Mouse (Mus musculus) limb, embryonic 14.5 days (tissue): Measurements from ENCODE around the gene Xxylt1. TPM values are rescaled to one million over a fixed set of nuclear protein-coding genes. Genes with fewer than 3 reads are reported as not detected.

Experiments used
- ATAC-seq: fragments of 200-750 bp; cut with Nextera tagmentation; 2 replicates; pipeline ENCODE4 v1.8.0; 2017; ENCODE audit warnings: low read depth, moderate number of reproducible peaks, moderate TSS enrichment; ENCODE audit not compliant: low FRiP score
- DNase-seq: peaks from one replicate; pipeline ENCODE4 v3.0.0-alpha.2; 2015; ENCODE audit warnings: low spot score
- H3K27ac ChIP-seq: fragments of 300-500 bp; sonication (generic); replicated peaks from 2 replicates; pipeline ENCODE4 v1.5.1; 2014; ENCODE audit warnings: low read depth, mild to moderate bottlenecking, low read length, moderate library complexity, mixed read lengths
- H3K27me3 ChIP-seq: fragments of 300-500 bp; sonication (generic); 2 replicates; pipeline ENCODE4 v1.6.1; 2014; ENCODE audit warnings: low read length, mixed read lengths; ENCODE audit not compliant: control insufficient read depth, insufficient read depth
- H3K36me3 ChIP-seq: fragments of 300-500 bp; sonication (generic); 2 replicates; pipeline ENCODE4 v1.6.1; 2014; ENCODE audit warnings: mild to moderate bottlenecking, low read length, moderate library complexity, mixed read lengths; ENCODE audit not compliant: control insufficient read depth, insufficient read depth
- H3K4me1 ChIP-seq: fragments of 300-500 bp; sonication (generic); 2 replicates; pipeline ENCODE4 v1.6.1; 2014; ENCODE audit warnings: antibody characterized with exemption, low read length, mixed read lengths; ENCODE audit not compliant: control insufficient read depth, insufficient read depth
- H3K4me2 ChIP-seq: fragments of 300-500 bp; sonication (generic); replicated peaks from 2 replicates; pipeline ENCODE4 v1.6.1; 2014; ENCODE audit warnings: low read depth, mild to moderate bottlenecking, low read length, moderate library complexity; ENCODE audit not compliant: severe bottlenecking
- H3K4me3 ChIP-seq: fragments of 300-500 bp; sonication (generic); replicated peaks from 2 replicates; pipeline ENCODE4 v1.5.1; 2014; ENCODE audit warnings: low read length
- H3K9ac ChIP-seq: fragments of 300-500 bp; sonication (generic); 2 replicates; pipeline ENCODE4 v1.6.1; 2014; ENCODE audit warnings: mild to moderate bottlenecking, low read depth, low read length, moderate library complexity; ENCODE audit not compliant: severe bottlenecking
- H3K9me3 ChIP-seq: fragments of 300-500 bp; sonication (generic); 2 replicates; pipeline ENCODE4 v1.6.1; 2016; ENCODE audit warnings: low read length; ENCODE audit not compliant: control insufficient read depth
- POLR2A ChIP-seq: fragments of 200-500 bp; IDR thresholded peaks from 2 replicates; pipeline ENCODE4 v1.8.0; 2012; ENCODE audit warnings: inconsistent platforms, mild to moderate bottlenecking, moderate library complexity, borderline replicate concordance; ENCODE audit not compliant: insufficient read depth, insufficient read length; ENCODE audit errors: extremely low read depth
- WGBS: fragments of 180-500 bp; shearing (Covaris S2); extraction: QIAGEN DNeasy Blood & Tissue Kit; methylation state at CpG from one replicate; pipeline ENCODE4 v1.1.7; 2014; 5-methylcytosine and 5-hydroxymethylcytosine counted together
- polyA plus RNA-seq, 2 experiments: library from polyadenylated mRNA; depleted of rRNA in 1 of 2; stranded (reverse) in 1 of 2; unstranded in 1 of 2; fragments of >200 nt; fragmentation: Nextera tagmentation in 1 of 2; extraction: Ambion mirVana in 1 of 2; gene quantifications; 2 replicates each; pipeline versions ENCODE4 v1.2.1 to v1.2.3; 2012 to 2014

Xxylt1 gene
- polyA plus RNA-seq, 2 experiments: 20.0 to 23.8 TPM

DNA sequence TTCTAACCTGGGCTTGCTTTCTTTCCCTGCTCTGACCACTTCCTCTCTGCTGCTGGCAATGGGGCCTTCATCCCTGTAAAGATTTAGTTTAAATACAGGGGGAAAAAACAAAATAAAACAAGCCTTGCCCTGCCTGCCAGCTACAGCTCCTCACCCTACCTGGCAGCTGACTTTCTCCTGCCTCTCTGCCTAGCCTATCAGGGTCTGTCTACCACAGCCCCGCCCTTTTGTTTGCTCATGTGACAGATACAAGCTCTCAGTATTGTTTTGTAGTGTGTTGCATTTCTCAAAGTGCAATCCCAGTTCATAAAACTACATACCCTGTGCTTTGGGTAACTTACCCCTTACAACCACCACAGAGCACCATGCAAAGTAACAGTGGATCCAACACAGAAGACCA is 66.0 kb downstream of the Xxylt1 start:
- Histone ChIP-seq H3K9me3 (no peaks in the 10 kb centered on the region), H3K36me3 (no peaks in the 10 kb centered on the region), H3K4me1 (0 out of 2 replicates have a peak, but pooled peaks cover 2% of the 10 kb centered on the region), H3K9ac (no peak overlapping the region), H3K27ac (no peak overlapping the region), H3K4me3 (no peak overlapping the region), H3K27me3 (no peaks in the 10 kb centered on the region), H3K4me2 (no peak overlapping the region)
- ATAC-seq: no peak
- no peak for TF ChIP-seq POLR2A
- no peak for DNase-seq
- WGBS: 87% methylated on average over 1 of the region's 1 CpGs

DNA sequence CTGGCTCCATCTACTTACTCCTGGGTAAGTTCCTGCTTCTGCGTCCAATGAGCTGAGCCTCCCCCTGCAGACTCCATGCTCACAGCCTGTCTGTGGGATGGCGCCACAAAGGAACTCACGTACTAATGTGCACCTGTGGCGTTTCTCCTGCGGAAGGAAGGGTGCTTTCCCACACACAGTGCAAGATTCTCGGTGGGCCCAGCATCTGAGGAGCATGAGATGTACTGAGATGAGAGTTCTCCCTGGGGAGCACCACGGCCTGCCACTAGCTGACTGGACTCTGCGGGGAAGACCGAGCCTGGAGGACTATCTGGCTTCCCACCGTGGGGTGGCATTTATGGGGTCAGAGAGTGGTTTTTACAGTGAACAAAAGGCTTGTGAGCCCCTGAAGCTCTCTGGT is 69.0 kb downstream of the Xxylt1 start:
- 88% methylated on average over 10 of the region's 10 CpGs for WGBS
- no peak for DNase-seq
- Histone ChIP-seq H3K27me3 (no peaks in the 10 kb centered on the region), H3K4me3 (no peak overlapping the region), H3K36me3 (no peaks in the 10 kb centered on the region), H3K9me3 (no peaks in the 10 kb centered on the region), H3K27ac (no peak overlapping the region), H3K9ac (no peak overlapping the region), H3K4me1 (no peaks in the 10 kb centered on the region), H3K4me2 (no peak overlapping the region)
- TF ChIP-seq POLR2A: no peak
- no peak for ATAC-seq

DNA sequence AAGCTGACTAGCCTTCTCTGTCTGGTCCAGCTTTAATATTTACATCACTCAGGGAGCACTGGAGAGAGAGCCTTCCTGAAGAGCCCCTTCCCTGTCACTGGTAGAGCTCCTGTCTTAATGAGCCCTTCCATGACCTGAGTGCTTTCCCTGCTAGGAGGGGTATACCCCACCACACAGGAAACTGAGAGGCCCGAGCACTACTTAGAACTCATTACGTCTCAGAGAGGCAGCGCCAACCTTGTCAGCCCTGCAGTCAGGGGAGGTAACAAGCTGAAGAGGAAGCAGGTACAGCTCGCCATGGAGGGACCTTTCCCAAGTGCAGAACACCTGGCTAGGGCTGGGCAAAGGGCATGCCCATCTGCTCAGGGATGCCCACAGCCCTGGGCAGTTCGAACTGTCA is 70.8 kb downstream of the Xxylt1 start:
- no peak overlapping the region for H3K9ac ChIP-seq

DNA sequence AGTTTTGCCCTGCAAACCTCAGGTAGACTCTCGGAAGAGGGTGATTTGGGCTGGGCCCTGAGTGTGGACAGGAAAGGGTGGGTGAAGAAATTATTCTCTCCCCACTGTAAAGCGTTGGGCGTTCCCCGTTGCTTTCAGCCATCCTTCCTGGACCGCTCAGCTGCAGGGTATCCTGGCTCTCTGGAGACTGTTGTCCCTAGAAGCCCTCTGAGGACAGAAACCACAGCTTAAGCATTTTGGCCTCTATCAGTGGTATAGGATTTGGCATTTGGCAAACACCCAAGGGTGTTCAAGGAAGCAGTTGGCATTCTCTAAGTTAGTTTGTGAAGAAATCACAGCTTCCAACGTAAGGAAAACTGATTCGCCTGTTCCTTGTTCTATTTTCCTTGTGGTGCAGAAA is 72.9 kb downstream of the Xxylt1 start:
- no peak for DNase-seq
- H3K27ac ChIP-seq: no peak overlapping the region
- no peak overlapping the region for H3K4me2 ChIP-seq
- H3K9me3 ChIP-seq: no peaks in the 10 kb centered on the region
- WGBS: 80% methylated on average over 7 of the region's 7 CpGs
- no peak for TF ChIP-seq POLR2A
- H3K9ac ChIP-seq: no peak overlapping the region
- ATAC-seq: no peak
- H3K4me3 ChIP-seq: no peak overlapping the region
- peaks cover 13% of the 10 kb centered on the region for H3K4me1 ChIP-seq
- no peaks in the 10 kb centered on the region for H3K36me3 ChIP-seq
- H3K27me3 ChIP-seq: no peaks in the 10 kb centered on the region

More for the DNA sequence above, 70.8 kb downstream of the Xxylt1 start:
- Histone ChIP-seq H3K4me3 (no peak overlapping the region), H3K27ac (no peak overlapping the region), H3K36me3 (no peaks in the 10 kb centered on the region), H3K27me3 (no peaks in the 10 kb centered on the region), H3K4me1 (no peaks in the 10 kb centered on the region), H3K4me2 (no peak overlapping the region), H3K9me3 (no peaks in the 10 kb centered on the region)
- TF ChIP-seq POLR2A: no peak
- no peak for DNase-seq
- WGBS: 74% methylated on average over 5 of the region's 5 CpGs
- no peak for ATAC-seq

DNA sequence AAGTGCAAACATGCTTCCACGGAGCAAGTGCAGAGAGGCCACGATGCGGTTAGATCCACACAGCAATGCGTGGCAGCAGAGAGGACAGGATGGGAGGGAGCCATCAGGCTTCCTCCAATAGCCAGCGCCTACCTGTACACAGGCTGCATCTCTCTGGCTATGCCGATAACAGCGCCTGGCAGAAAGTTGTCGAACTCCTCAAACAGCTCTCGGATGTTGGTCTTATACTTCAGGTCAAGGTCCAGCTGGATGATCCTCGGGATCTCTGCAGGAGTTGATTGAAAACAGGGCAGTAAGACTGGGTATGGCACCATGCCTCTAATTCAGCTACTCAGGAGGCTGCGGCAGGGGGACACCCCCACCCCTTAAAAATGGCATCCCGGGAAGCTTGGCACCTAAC is 73.7 kb downstream of the Xxylt1 start:
- Histone ChIP-seq H3K27me3 (no peaks in the 10 kb centered on the region), H3K4me3 (no peak overlapping the region), H3K9me3 (no peaks in the 10 kb centered on the region), H3K27ac (no peak overlapping the region), H3K4me1 (peaks cover 20% of the 10 kb centered on the region), H3K4me2 (no peak overlapping the region), H3K9ac (no peak overlapping the region), H3K36me3 (no peaks in the 10 kb centered on the region)
- DNase-seq (no peak), ATAC-seq (no peak)
- WGBS: 86% methylated on average over 12 of the region's 12 CpGs
- TF ChIP-seq POLR2A: no peak

DNA sequence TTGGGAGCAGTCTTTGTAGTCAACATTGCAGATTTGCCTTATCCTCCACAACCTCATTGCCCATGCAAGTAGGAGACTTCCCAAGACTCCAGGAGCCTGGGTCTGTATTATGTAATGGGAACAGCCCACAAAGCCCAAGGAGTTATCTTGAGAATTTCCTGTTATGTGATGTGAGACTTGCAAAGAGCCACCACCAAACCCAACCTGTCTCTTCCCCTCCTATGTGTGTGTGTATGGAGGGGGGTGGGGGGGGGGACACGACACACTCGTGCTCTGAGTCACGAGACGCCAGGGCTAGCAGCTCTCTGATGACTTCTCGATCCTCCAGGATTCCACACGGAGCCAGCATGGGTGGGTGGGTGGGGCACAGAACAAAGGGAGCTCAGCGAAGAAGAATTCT is 75.5 kb downstream of the Xxylt1 start:
- Histone ChIP-seq H3K36me3 (no peaks in the 10 kb centered on the region), H3K4me2 (no peak overlapping the region), H3K9me3 (no peaks in the 10 kb centered on the region), H3K4me3 (no peak overlapping the region), H3K27me3 (no peaks in the 10 kb centered on the region), H3K27ac (no peak overlapping the region), H3K9ac (no peak overlapping the region), H3K4me1 (peaks cover 20% of the 10 kb centered on the region)
- TF ChIP-seq POLR2A: no peak
- WGBS: 62% methylated on average over 7 of the region's 7 CpGs
- ATAC-seq (no peak), DNase-seq (no peak)
